ENCODE assay signal across 18 mouse cellular contexts in the genomic region with DNA sequence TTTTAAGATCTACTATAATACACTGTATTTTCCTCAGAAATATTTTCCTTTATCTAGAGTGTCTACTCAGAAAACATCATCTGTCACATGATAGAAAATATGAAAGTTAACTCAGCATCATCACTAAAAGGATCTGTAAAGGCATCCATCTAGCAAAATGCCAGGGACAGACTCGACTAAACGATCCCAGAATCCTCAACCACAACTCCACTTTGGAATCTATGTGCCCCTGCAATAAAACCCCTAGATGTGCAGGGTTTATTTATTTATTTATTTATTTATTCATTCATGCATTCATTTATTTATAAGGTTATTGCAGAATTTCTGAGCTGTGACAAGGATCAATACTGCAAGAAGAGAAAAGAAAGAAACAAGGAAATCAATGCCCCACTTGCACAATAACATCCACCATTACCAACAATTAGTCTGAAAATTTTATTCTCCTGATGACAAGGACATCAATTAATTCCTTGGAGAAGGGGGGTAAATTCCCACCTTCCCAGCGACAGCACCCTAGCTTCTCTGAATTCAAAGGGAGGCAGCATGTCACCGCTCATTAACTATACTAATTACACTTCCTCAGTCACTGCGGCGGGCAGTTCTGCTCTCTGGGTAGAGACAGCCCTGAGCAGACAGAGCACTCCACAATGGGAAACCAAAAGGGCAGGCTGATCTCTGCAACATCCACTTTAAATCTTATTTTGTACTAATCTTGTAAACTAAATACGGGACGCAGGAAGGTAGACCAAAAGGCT.
DNase-seq lines count a peak whose midpoint lies in the region; ATAC-seq and TF ChIP-seq lines count a peak whose summit lies in the region.
"Had no signal": no experiment of that assay in that cellular context is flagged by ENCODE, and none has a peak within 500 bp of the region (broad histone marks: within the 10 kb centered on the region; RNA-seq: fewer than 3 reads in every experiment).

No protein-coding gene starts in this region.

- no peak for TF ChIP-seq CTCF in kidney, postnatal 0 days (IDR thresholded peaks at IDR 0.05; ENCODE audit: low read depth)

- no peaks in the 10 kb centered on the region for H3K27me3 ChIP-seq in kidney, postnatal 0 days (ENCODE audit: insufficient read depth, low read length)
- H3K27me3 ChIP-seq in embryonic facial prominence, embryonic 14.5 days (replicated peaks; ENCODE audit: control insufficient read depth, insufficient read depth, low read length), result no peaks in the 10 kb centered on the region
- H3K27me3 ChIP-seq in forebrain, embryonic 14.5 days (replicated peaks; ENCODE audit: control insufficient read depth, insufficient read depth, low read length), result no peaks in the 10 kb centered on the region
- no peaks in the 10 kb centered on the region for H3K27me3 ChIP-seq in midbrain, embryonic 16.5 days (ENCODE audit: control insufficient read depth, insufficient read depth, low read depth, low read length)
- H3K27me3 ChIP-seq: heart, embryonic 15.5 days; liver, embryonic 12.5 days; stomach, embryonic 15.5 days had no signal

- peak overlapping the region; percentile 31 for H3K4me2 ChIP-seq in kidney, postnatal 0 days (ENCODE audit: low read length)
- no peak overlapping the region for H3K4me2 ChIP-seq in embryonic facial prominence, embryonic 14.5 days (ENCODE audit: low read depth, low read length)
- H3K4me2 ChIP-seq in forebrain, embryonic 14.5 days (ENCODE audit: low read length), result peak overlapping the region; percentile 37
- no peak overlapping the region for H3K4me2 ChIP-seq in midbrain, embryonic 16.5 days (ENCODE audit: low read length)
- H3K4me2 ChIP-seq: heart, embryonic 15.5 days; liver, embryonic 12.5 days; stomach, embryonic 15.5 days had no signal

- no peak overlapping the region for H3K4me3 ChIP-seq in kidney, postnatal 0 days (replicated peaks; ENCODE audit: low read depth, low read length)
- no peak overlapping the region for H3K4me3 ChIP-seq in embryonic facial prominence, embryonic 14.5 days (ENCODE audit: low read depth, low read length)
- peak overlapping the region; percentile 13; the same call in 1 of the 2 replicates for H3K4me3 ChIP-seq in forebrain, embryonic 14.5 days (ENCODE audit: low read depth, low read length)
- H3K4me3 ChIP-seq in midbrain, embryonic 16.5 days (ENCODE audit: low read depth, low read length), result no peak overlapping the region
- H3K4me3 ChIP-seq: gastrocnemius, adult 2 months; heart, embryonic 15.5 days; liver, embryonic 12.5 days; stomach, embryonic 15.5 days had no signal

- H3K9ac ChIP-seq in kidney, postnatal 0 days (ENCODE audit: low read depth, low read length), result no peak overlapping the region
- H3K9ac ChIP-seq in embryonic facial prominence, embryonic 14.5 days (ENCODE audit: low read depth, low read length), result no peak overlapping the region
- peak overlapping the region; percentile 43 for H3K9ac ChIP-seq in forebrain, embryonic 14.5 days (ENCODE audit: low read length)
- no peak overlapping the region for H3K9ac ChIP-seq in midbrain, embryonic 16.5 days (ENCODE audit: low read depth, low read length)
- H3K9ac ChIP-seq: heart, embryonic 15.5 days; liver, embryonic 12.5 days; stomach, embryonic 15.5 days had no signal

- peak; percentile 84 for ATAC-seq in kidney, postnatal 0 days (replicated peaks; ENCODE audit: low FRiP score, low read depth)
- peak; percentile 41; the same call in 1 of the 2 replicates for ATAC-seq in embryonic facial prominence, embryonic 14.5 days (ENCODE audit: low read depth)
- peak; percentile 94 for ATAC-seq in forebrain, embryonic 14.5 days
- ATAC-seq in midbrain, embryonic 16.5 days, result peak; percentile 80; the same call in 1 of the 2 replicates
- ATAC-seq: liver, embryonic 12.5 days had no signal

- no peaks in the 10 kb centered on the region for H3K4me1 ChIP-seq in kidney, postnatal 0 days (replicated peaks; ENCODE audit: insufficient read depth, low read length)
- no peaks in the 10 kb centered on the region for H3K4me1 ChIP-seq in embryonic facial prominence, embryonic 14.5 days (ENCODE audit: control insufficient read depth, insufficient read depth, low read length)
- H3K4me1 ChIP-seq in forebrain, embryonic 14.5 days (ENCODE audit: control insufficient read depth, insufficient read depth, low read length), result peaks cover 4% of the 10 kb centered on the region; the same call in 1 of the 2 replicates
- no peaks in the 10 kb centered on the region for H3K4me1 ChIP-seq in midbrain, embryonic 16.5 days (ENCODE audit: control insufficient read depth, insufficient read depth, low read length)
- H3K4me1 ChIP-seq: heart, embryonic 15.5 days; liver, embryonic 12.5 days; stomach, embryonic 15.5 days had no signal

- no peaks in the 10 kb centered on the region for H3K9me3 ChIP-seq in kidney, postnatal 0 days (replicated peaks; ENCODE audit: low read length)
- H3K9me3 ChIP-seq in embryonic facial prominence, embryonic 14.5 days (ENCODE audit: control insufficient read depth, low read length), result no peaks in the 10 kb centered on the region
- H3K9me3 ChIP-seq in forebrain, embryonic 14.5 days (replicated peaks; ENCODE audit: control insufficient read depth, low read length), result no peaks in the 10 kb centered on the region
- H3K9me3 ChIP-seq in midbrain, embryonic 16.5 days (replicated peaks; ENCODE audit: control insufficient read depth, low read length, poor library complexity, severe bottlenecking), result no peaks in the 10 kb centered on the region
- H3K9me3 ChIP-seq: heart, embryonic 15.5 days; liver, embryonic 12.5 days; stomach, embryonic 15.5 days had no signal

- 36% methylated on average over 8 of the region's 8 CpGs for WGBS in kidney, postnatal 0 days
- WGBS in embryonic facial prominence, embryonic 14.5 days, result 78% methylated on average over 8 of the region's 8 CpGs
- 17% methylated on average over 8 of the region's 8 CpGs for WGBS in forebrain, embryonic 14.5 days
- WGBS in midbrain, embryonic 16.5 days, result 59% methylated on average over 8 of the region's 8 CpGs

- intact Hi-C loops in heart, postnatal 25 days (cut with DNase I), result no loop called here

- no peak overlapping the region for H3K27ac ChIP-seq in kidney, postnatal 0 days
- no peak overlapping the region for H3K27ac ChIP-seq in embryonic facial prominence, embryonic 14.5 days (replicated peaks; ENCODE audit: low read depth, low read length)
- peak overlapping the region; percentile 21; the same call in 1 of the 2 replicates for H3K27ac ChIP-seq in forebrain, embryonic 14.5 days (ENCODE audit: low read depth, low read length)
- no peak overlapping the region for H3K27ac ChIP-seq in midbrain, embryonic 16.5 days (ENCODE audit: low read length)
- H3K27ac ChIP-seq: gastrocnemius, adult 2 months; heart, embryonic 15.5 days; liver, embryonic 12.5 days; stomach, embryonic 15.5 days had no signal

- no peaks in the 10 kb centered on the region for H3K36me3 ChIP-seq in kidney, postnatal 0 days (ENCODE audit: insufficient read depth, low read length)
- H3K36me3 ChIP-seq in embryonic facial prominence, embryonic 14.5 days (ENCODE audit: control insufficient read depth, insufficient read depth, low read length), result peaks cover 10% of the 10 kb centered on the region
- H3K36me3 ChIP-seq in forebrain, embryonic 14.5 days (ENCODE audit: control insufficient read depth, insufficient read depth, low read length), result no peaks in the 10 kb centered on the region
- no peaks in the 10 kb centered on the region for H3K36me3 ChIP-seq in midbrain, embryonic 16.5 days (ENCODE audit: control insufficient read depth, insufficient read depth, low read length)
- H3K36me3 ChIP-seq: heart, embryonic 15.5 days; liver, embryonic 12.5 days; stomach, embryonic 15.5 days had no signal

- peak; percentile 80 for DNase-seq in kidney, postnatal 0 days (ENCODE audit: low spot score)
- no peak for DNase-seq in kidney, adult 9 months
- peak; percentile 39 for DNase-seq in embryonic facial prominence, embryonic 14.5 days (ENCODE audit: low spot score)
- DNase-seq in forebrain, embryonic 14.5 days (ENCODE audit: low spot score), result peak; percentile 75
- DNase-seq in adrenal gland, postnatal 25 days, result no peak
- no peak for DNase-seq in cerebellum, adult 9-11 months
- DNase-seq in heart, postnatal 25 days (ENCODE audit: low spot score), result no peak
- DNase-seq: adrenal gland, postnatal 36 days; cerebellum, postnatal 10 days; gastrocnemius, adult 2 months; heart, adult 11 months; kidney, postnatal 36 days; spleen, adult 18-20 months; thymus, postnatal 14 days had no signal

Comparison
In these comparisons a context has a peak if more than half of its experiments do, and no peak if none do; other contexts are left out.
1. DNase-seq: peak in kidney, postnatal 0 days (single experiment), embryonic facial prominence, embryonic 14.5 days (single experiment) and forebrain, embryonic 14.5 days (single experiment); none in kidney, adult 9 months (single experiment), adrenal gland, postnatal 25 days (single experiment), cerebellum, adult 9-11 months (single experiment) and heart, postnatal 25 days (single experiment).
2. ATAC-seq: peak in every context shown above with its lines; median percentile 94 in forebrain, embryonic 14.5 days; 84 in kidney, postnatal 0 days; 80 in midbrain, embryonic 16.5 days; 41 in embryonic facial prominence, embryonic 14.5 days.
3. H3K4me2 ChIP-seq: peak in kidney, postnatal 0 days (single experiment) and forebrain, embryonic 14.5 days (single experiment); none in embryonic facial prominence, embryonic 14.5 days (single experiment) and midbrain, embryonic 16.5 days (single experiment).